Mouse (Mus musculus): ENCODE measurements around the gene Ndufs3. TPM values are rescaled to one million over a fixed set of nuclear protein-coding genes. Genes with fewer than 3 reads are reported as not detected.
A peak's percentile ranks its signal among the peaks of the same experiment; 100 is the strongest.

Gene Ndufs3
- total and polyA plus RNA-seq, 3 experiments = 134 to 193 TPM; not detected in 1

GRCm38 (mm10) chr2:90871180-90871961 lies 33.3 kb downstream of the Ndufs3 start (continued):
- no peak for TF ChIP-seq USF2 (IDR thresholded peaks at IDR 0.05; ENCODE audit: borderline replicate concordance in 1 of 2, insufficient read depth in 1 of 2, low read depth in 1 of 2, low read length in 2 of 2)
- TF ChIP-seq HCFC1 (IDR thresholded peaks at IDR 0.05; ENCODE audit: low read depth, low read length) = no peak
- TF ChIP-seq CHD1 (IDR thresholded peaks at IDR 0.05; ENCODE audit: low read depth, low read length) = no peak
- TF ChIP-seq ZC3H11A (IDR thresholded peaks at IDR 0.05; ENCODE audit: low read depth, low read length) = peak; percentile 31; the same call in 1 of the 2 replicates
- TF ChIP-seq RCOR1 (IDR thresholded peaks at IDR 0.05; ENCODE audit: low read depth, low read length) = 0 out of 2 replicates have a peak, but pooled peaks have one; percentile 12

- no peaks in the 10 kb centered on the region for H3K79me2 ChIP-seq (ENCODE audit: control insufficient read depth, insufficient read depth, low read length, poor library complexity)
- TF ChIP-seq ZMIZ1 (IDR thresholded peaks at IDR 0.05; ENCODE audit: low read depth, low read length) (no peak), SMC3 (IDR thresholded peaks at IDR 0.05; ENCODE audit: low read depth, low read length) (0 out of 2 replicates have a peak, but pooled peaks have one; percentile 24), CTCF (IDR thresholded peaks at IDR 0.05 in 2 of 3, conservative IDR thresholded peaks at IDR 0.05 in 1 of 3; ENCODE audit: control insufficient read depth in 1 of 3, insufficient read depth in 1 of 3, low read depth in 2 of 3, low read length in 3 of 3, poor library complexity in 1 of 3, severe bottlenecking in 1 of 3) (no peak), MAFK (IDR thresholded peaks at IDR 0.05; ENCODE audit: borderline replicate concordance, low read depth, low read length) (no peak), GATA1 (IDR thresholded peaks at IDR 0.05; ENCODE audit: low read depth, low read length) (peak; percentile 79), MEF2A (IDR thresholded peaks at IDR 0.05; ENCODE audit: extremely low read depth, insufficient replicate concordance, low read depth, low read length, poor library complexity, severe bottlenecking) (peak; percentile 93; the same call in 1 of the 2 replicates), ELF1 (IDR thresholded peaks at IDR 0.05; ENCODE audit: low read depth, low read length) (no peak), POLR2A (IDR thresholded peaks at IDR 0.05; ENCODE audit: control insufficient read depth in 1 of 2, insufficient read depth in 1 of 2, low read depth in 1 of 2, low read length in 2 of 2, poor library complexity in 1 of 2) (no peak), ZC3H11A (IDR thresholded peaks at IDR 0.05; ENCODE audit: low read depth, low read length) (no peak), MAX (IDR thresholded peaks at IDR 0.05; ENCODE audit: low read length) (peak; percentile 43; the same call in 1 of the 2 replicates), KAT2A (conservative IDR thresholded peaks at IDR 0.05; ENCODE audit: low read depth, low read length) (no peak), CHD2 (IDR thresholded peaks at IDR 0.05; ENCODE audit: low read length) (no peak; the same call in 1 of the 2 replicates), POLR2AphosphoS5 (IDR thresholded peaks at IDR 0.05; ENCODE audit: borderline replicate concordance, low read depth, low read length) (no peak), TAL1 (IDR thresholded peaks at IDR 0.05; ENCODE audit: low read length) (peak; percentile 63), CHD1 (IDR thresholded peaks at IDR 0.05; ENCODE audit: low read depth, low read length) (no peak), TCF12 (IDR thresholded peaks at IDR 0.05; ENCODE audit: low read depth, low read length) (peak; percentile 79), JUND (IDR thresholded peaks at IDR 0.05; ENCODE audit: low read depth, low read length) (no peak), TBP (IDR thresholded peaks at IDR 0.05; ENCODE audit: low read depth, low read length) (no peak), HCFC1 (IDR thresholded peaks at IDR 0.05; ENCODE audit: low read depth, low read length) (no peak), E2F4 (IDR thresholded peaks at IDR 0.05; ENCODE audit: borderline replicate concordance, low read depth, low read length) (no peak), ETS1 (IDR thresholded peaks at IDR 0.05; ENCODE audit: low read depth, low read length) (peak; percentile 73), SIN3A (IDR thresholded peaks at IDR 0.05; ENCODE audit: low read length) (peak; percentile 39; the same call in 1 of the 2 replicates), USF2 (IDR thresholded peaks at IDR 0.05; ENCODE audit: borderline replicate concordance in 1 of 2, insufficient read depth in 1 of 2, low read depth in 1 of 2, low read length in 2 of 2) (no peak), EP300 (IDR thresholded peaks at IDR 0.05; ENCODE audit: low read depth in 1 of 2, low read length in 2 of 2) (peak; percentile 66 to 76), UBTF (IDR thresholded peaks at IDR 0.05; ENCODE audit: borderline replicate concordance, insufficient read depth, low read depth, low read length) (no peak), USF1 (IDR thresholded peaks at IDR 0.05; ENCODE audit: low read depth, low read length) (no peak), RCOR1 (IDR thresholded peaks at IDR 0.05; ENCODE audit: low read depth, low read length) (peak; percentile 59), BHLHE40 (IDR thresholded peaks at IDR 0.05; ENCODE audit: borderline replicate concordance, low read depth, low read length) (no peak)
- peak overlapping the region; percentile 66 for H3K27ac ChIP-seq (ENCODE audit: control insufficient read depth, low read depth, low read length)
- H3K36me3 ChIP-seq (ENCODE audit: control insufficient read depth in 1 of 2, insufficient read depth in 2 of 2, low read length in 2 of 2) = peaks cover 1 to 25% of the 10 kb centered on the region in 2 experiments; a peak in 3 of 4 replicates
- peaks cover 20 to 24% of the 10 kb centered on the region in 2 experiments for H3K4me1 ChIP-seq (ENCODE audit: control insufficient read depth in 1 of 2, insufficient read depth in 2 of 2, low read length in 2 of 2)
- no peak overlapping the region for H3K9ac ChIP-seq (ENCODE audit: control insufficient read depth, low read depth, low read length, poor library complexity, severe bottlenecking)
- DNase-seq (ENCODE audit: low read depth, low spot score) = peak; percentile 74
- H3K4me3 ChIP-seq (ENCODE audit: control insufficient read depth in 1 of 2, insufficient read depth in 1 of 2, low read depth in 2 of 2, low read length in 2 of 2) = peak overlapping the region in 1 of 2 experiments; percentile 23; a peak in 1 of 4 replicates
- H3K27me3 ChIP-seq (ENCODE audit: control insufficient read depth in 1 of 2, insufficient read depth in 2 of 2, low read length in 2 of 2) = no peaks in the 10 kb centered on the region
- H3K9me3 ChIP-seq (replicated peaks; ENCODE audit: insufficient read depth, low read length) = no peaks in the 10 kb centered on the region
Observed at GRCm38 (mm10) chr2:90870136-90870601, 34.5 kb downstream of the Ndufs3 start.
